Mouse (Mus musculus): ENCODE data around the gene Matn1. TPM values are rescaled to one million over a fixed set of nuclear protein-coding genes. Genes with fewer than 3 reads are reported as not detected.

Matn1 gene
- polyA plus RNA-seq, 1 experiment: 0.23 TPM

DNA sequence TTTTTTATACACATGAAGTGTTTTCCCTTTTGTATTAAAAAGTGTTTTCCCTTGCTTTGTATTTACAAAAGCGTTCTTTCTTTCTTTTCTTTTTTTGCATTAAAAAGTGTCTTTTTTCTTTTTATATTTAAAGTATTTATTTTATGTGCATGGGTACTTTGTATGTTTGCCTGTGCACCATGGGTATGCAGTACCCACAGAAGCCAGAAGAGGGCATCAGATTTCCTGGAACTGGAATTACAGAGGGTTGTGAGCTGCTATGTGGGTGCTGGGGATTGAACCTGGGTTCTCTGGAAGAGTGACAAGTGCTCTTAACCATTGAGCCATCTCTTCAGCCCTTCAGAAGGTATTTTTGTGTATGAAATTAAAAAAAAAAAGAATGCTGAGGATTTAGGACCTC lies 27.1 kb downstream of the Matn1 start:
- WGBS: 100% methylated on average over 1 of the region's 1 CpGs

DNA sequence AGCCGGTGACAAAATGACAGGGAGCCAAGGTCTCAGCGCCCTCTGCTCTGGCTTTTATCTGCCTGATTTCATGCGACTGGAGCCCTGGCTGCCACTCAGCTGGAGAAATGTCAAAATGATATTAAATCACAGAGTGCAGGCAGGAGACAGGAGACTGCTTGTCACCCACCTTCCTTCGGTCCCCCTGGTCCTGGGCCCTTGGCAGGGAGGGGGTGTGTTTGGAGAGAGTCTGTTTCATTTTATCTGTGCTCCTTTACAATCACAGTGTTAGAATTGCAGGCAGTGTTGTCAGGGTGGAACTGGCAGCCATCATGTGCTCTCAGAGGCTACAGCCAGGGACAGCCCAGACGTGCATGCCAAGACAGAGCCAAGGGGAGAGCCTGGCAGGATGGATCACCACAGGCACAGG lies 28.2 kb downstream of the Matn1 start:
- WGBS: 5% methylated on average over 5 of the region's 5 CpGs
- Histone ChIP-seq H3K4me1 (ENCODE audit: control insufficient read depth, insufficient read depth, low read length) (peaks cover 2% of the 10 kb centered on the region; the same call in 1 of the 2 replicates), H3K4me3 (replicated peaks; ENCODE audit: insufficient read depth, low read depth, low read length) (no peak overlapping the region), H3K27me3 (ENCODE audit: control insufficient read depth, insufficient read depth, low read length) (no peaks in the 10 kb centered on the region), H3K27ac (ENCODE audit: insufficient read depth, low read length) (no peak overlapping the region)
- TF ChIP-seq POLR2A (IDR thresholded peaks at IDR 0.05; ENCODE audit: borderline replicate concordance, insufficient read depth, low read length) (no peak), CTCF (IDR thresholded peaks at IDR 0.05; ENCODE audit: borderline replicate concordance, insufficient read depth, low read depth, low read length) (no peak)
- DNase-seq: peak; percentile 48 to 57

More for the DNA sequence above, 27.1 kb downstream of the Matn1 start:
- no peak for DNase-seq
- TF ChIP-seq POLR2A (IDR thresholded peaks at IDR 0.05; ENCODE audit: borderline replicate concordance, insufficient read depth, low read length): no peak
- TF ChIP-seq CTCF (IDR thresholded peaks at IDR 0.05; ENCODE audit: borderline replicate concordance, insufficient read depth, low read depth, low read length): no peak
- H3K27me3 ChIP-seq (ENCODE audit: control insufficient read depth, insufficient read depth, low read length): no peaks in the 10 kb centered on the region
- peaks cover 2% of the 10 kb centered on the region; the same call in 1 of the 2 replicates for H3K4me1 ChIP-seq (ENCODE audit: control insufficient read depth, insufficient read depth, low read length)
- H3K4me3 ChIP-seq (replicated peaks; ENCODE audit: insufficient read depth, low read depth, low read length): no peak overlapping the region
- no peak overlapping the region for H3K27ac ChIP-seq (ENCODE audit: insufficient read depth, low read length)

GRCm38 (mm10) chr4:130973332-130974263 lies 29.4 kb downstream of the Matn1 start:
- Histone ChIP-seq H3K4me3 (replicated peaks; ENCODE audit: insufficient read depth, low read depth, low read length) (no peak overlapping the region), H3K27me3 (ENCODE audit: control insufficient read depth, insufficient read depth, low read length) (no peaks in the 10 kb centered on the region), H3K4me1 (ENCODE audit: control insufficient read depth, insufficient read depth, low read length) (peaks cover 2% of the 10 kb centered on the region; the same call in 1 of the 2 replicates), H3K27ac (ENCODE audit: insufficient read depth, low read length) (no peak overlapping the region)
- WGBS: 50% methylated on average over 19 of the region's 19 CpGs
- peak in 1 of 2 experiments; percentile 23 for DNase-seq
- no peak for TF ChIP-seq CTCF (IDR thresholded peaks at IDR 0.05; ENCODE audit: borderline replicate concordance, insufficient read depth, low read depth, low read length)

- 52% methylated on average over 3 of the region's 3 CpGs for WGBS
- Histone ChIP-seq H3K4me1 (ENCODE audit: control insufficient read depth, insufficient read depth, low read length) (no peaks in the 10 kb centered on the region), H3K4me3 (replicated peaks; ENCODE audit: insufficient read depth, low read depth, low read length) (no peak overlapping the region), H3K27me3 (ENCODE audit: control insufficient read depth, insufficient read depth, low read length) (no peaks in the 10 kb centered on the region), H3K27ac (ENCODE audit: insufficient read depth, low read length) (no peak overlapping the region)
- no peak for DNase-seq
- TF ChIP-seq POLR2A (IDR thresholded peaks at IDR 0.05; ENCODE audit: borderline replicate concordance, insufficient read depth, low read length) (no peak), CTCF (IDR thresholded peaks at IDR 0.05; ENCODE audit: borderline replicate concordance, insufficient read depth, low read depth, low read length) (no peak)
These were observed 34.8 kb downstream of the Matn1 start for GRCm38 (mm10) chr4:130978981-130979380.

DNA sequence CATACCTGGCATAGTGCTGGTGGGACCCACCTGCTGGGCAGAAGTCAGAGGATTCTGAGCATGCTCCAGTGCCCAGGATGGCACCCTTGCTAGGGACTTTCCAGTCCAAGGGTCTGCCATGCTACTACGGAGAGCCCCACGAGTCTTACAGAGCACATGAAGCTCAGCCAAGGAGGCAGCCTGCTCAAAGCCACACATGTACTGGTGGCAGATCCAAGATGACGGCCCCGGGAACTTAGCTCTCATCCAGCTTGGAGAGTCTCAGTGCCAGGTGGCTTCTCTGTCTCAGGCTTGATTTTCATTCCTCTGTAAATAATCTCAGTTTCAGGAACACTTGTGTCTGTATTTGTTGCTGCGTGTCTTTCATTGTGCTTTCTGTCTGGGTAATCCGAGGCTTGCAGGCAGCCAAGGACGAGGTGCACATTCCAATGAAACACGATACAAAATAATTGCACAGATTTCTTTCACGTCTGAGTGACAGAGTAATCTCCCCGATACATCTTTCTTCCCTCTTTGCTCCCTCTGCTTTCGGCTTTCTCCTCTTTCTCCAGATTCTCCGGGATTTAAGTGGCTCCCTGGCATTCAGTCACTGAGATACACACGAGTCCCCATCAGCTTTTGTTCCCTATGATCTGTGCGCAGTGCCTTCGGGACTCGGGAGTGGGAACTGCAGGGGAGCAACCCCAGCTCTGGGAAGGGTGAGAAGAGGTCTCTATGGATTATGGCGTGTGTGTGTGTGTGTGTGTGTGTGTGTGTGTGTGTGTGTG lies 40.4 kb downstream of the Matn1 start:
- TF ChIP-seq POLR2A (IDR thresholded peaks at IDR 0.05; ENCODE audit: borderline replicate concordance, insufficient read depth, low read length) (no peak), CTCF (IDR thresholded peaks at IDR 0.05; ENCODE audit: borderline replicate concordance, insufficient read depth, low read depth, low read length) (no peak)
- H3K27ac ChIP-seq (ENCODE audit: insufficient read depth, low read length): no peak overlapping the region
- no peaks in the 10 kb centered on the region for H3K27me3 ChIP-seq (ENCODE audit: control insufficient read depth, insufficient read depth, low read length)
- no peak overlapping the region for H3K4me3 ChIP-seq (replicated peaks; ENCODE audit: insufficient read depth, low read depth, low read length)
- no peaks in the 10 kb centered on the region for H3K4me1 ChIP-seq (ENCODE audit: control insufficient read depth, insufficient read depth, low read length)
- WGBS: 27% methylated on average over 17 of the region's 17 CpGs
- DNase-seq: no peak

DNA sequence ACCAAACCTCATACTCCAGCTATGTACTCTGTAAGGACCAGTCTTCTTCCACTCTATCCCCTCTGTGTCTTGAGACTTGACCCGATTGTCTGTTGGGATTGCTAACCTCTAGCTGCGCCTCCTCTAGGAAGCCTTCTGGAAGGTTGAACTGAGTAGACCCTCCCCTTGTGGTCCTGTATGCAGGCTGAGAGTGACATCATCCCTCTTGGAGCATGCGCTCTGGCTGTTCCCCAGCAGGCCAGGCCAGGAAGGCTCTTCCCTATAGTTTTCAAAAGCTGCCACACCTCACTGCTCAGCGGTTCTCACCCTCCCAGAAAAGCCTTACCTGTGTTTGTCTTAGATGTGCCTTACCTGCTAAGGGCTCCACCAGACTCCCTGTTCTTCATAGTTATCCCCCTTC lies 42.9 kb downstream of the Matn1 start:
- H3K27ac ChIP-seq (ENCODE audit: insufficient read depth, low read length): no peak overlapping the region
- H3K27me3 ChIP-seq (ENCODE audit: control insufficient read depth, insufficient read depth, low read length): no peaks in the 10 kb centered on the region
- WGBS: 92% methylated on average over 4 of the region's 4 CpGs
- DNase-seq: no peak
- no peaks in the 10 kb centered on the region for H3K4me1 ChIP-seq (ENCODE audit: control insufficient read depth, insufficient read depth, low read length)
- no peak for TF ChIP-seq CTCF (IDR thresholded peaks at IDR 0.05; ENCODE audit: borderline replicate concordance, insufficient read depth, low read depth, low read length)
- no peak for TF ChIP-seq POLR2A (IDR thresholded peaks at IDR 0.05; ENCODE audit: borderline replicate concordance, insufficient read depth, low read length)
- no peak overlapping the region for H3K4me3 ChIP-seq (replicated peaks; ENCODE audit: insufficient read depth, low read depth, low read length)

DNA sequence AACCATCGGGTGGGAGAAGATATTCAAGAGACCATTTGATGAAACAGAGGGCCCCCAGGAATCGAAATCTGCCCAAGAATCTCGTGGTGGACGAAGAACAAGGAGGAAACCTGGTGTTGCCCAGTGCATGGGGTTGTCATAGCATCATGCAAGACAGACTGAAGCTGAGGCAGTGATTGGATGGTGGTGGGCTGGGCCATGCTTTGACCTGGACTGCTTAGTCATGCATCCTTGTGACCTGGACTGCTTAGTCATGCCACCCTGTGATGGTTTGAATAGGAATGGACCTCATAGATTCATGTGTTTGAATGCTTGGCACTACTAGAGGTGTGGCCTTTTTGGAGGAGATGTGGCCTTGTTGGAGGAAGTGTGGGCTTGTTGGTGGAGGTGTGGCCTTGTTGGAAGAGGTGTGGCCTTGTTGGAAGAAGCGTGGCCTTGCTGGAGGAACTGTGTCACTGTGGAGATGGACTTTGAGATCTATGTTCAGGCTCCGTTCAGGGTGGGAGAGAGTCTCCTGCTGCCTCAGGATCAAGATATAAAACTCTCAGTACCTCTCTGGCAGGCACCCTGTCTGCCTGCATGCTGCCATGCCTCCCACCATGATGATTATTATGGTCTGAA lies 44.1 kb downstream of the Matn1 start:
- Histone ChIP-seq H3K4me3 (replicated peaks; ENCODE audit: insufficient read depth, low read depth, low read length) (no peak overlapping the region), H3K4me1 (ENCODE audit: control insufficient read depth, insufficient read depth, low read length) (no peaks in the 10 kb centered on the region), H3K27me3 (ENCODE audit: control insufficient read depth, insufficient read depth, low read length) (no peaks in the 10 kb centered on the region), H3K27ac (ENCODE audit: insufficient read depth, low read length) (no peak overlapping the region)
- 94% methylated on average over 6 of the region's 6 CpGs for WGBS
- no peak for DNase-seq
- TF ChIP-seq CTCF (IDR thresholded peaks at IDR 0.05; ENCODE audit: borderline replicate concordance, insufficient read depth, low read depth, low read length): no peak
- no peak for TF ChIP-seq POLR2A (IDR thresholded peaks at IDR 0.05; ENCODE audit: borderline replicate concordance, insufficient read depth, low read length)
